Mouse (Mus musculus): ENCODE results near the gene Tulp2. TPM values are rescaled to one million over a fixed set of nuclear protein-coding genes. Genes with fewer than 3 reads are reported as not detected.
A peak's percentile ranks its signal among the peaks of the same experiment; 100 is the strongest.

Tulp2 gene
- 0.93 and 1.1 TPM in 2 replicates for polyA plus RNA-seq (2015; fragmentation: Nextera tagmentation; extraction: Ambion mirVana)

DNA sequence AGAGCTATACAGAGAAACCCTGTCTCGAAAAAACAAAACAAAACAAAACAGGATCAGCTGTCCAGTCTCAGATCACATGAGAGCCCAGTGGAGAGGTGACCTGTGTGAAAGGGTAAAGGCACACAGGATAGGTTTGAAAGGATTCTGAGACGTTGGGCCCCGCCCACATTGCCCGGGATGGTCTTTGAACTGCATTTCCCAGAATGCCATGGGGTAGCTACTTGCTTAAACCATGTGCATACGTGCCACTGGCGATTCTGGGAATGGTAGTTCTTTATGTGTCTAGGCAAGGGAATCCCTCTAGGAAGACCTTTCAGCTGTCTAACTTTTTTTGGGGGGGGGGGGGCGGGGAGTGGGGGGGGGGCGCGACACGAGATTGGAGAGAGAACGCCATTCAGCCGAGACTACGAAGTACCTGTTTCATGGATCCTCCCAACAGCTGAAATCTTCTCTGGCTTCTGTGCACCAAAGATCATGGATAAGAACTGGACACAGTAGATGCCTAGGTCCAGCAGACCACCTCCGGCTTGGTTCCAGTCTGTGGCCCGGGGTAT lies at the start of gene Tulp2:
Gene Tulp2, plus strand, starts transcription at position 504 of the 554 bp plus-strand sequence.
- H3K36me3 ChIP-seq (ENCODE audit: insufficient read depth, low read length), result no peaks in the 10 kb centered on the region
- 52% methylated on average over 15 of the region's 15 CpGs for WGBS
- peak; percentile 69 for ATAC-seq (replicated peaks; ENCODE audit: low FRiP score, low read depth)
- H3K27ac ChIP-seq, result no peak within 1 kb of the TSS
- no peak within 1 kb of the TSS for H3K4me2 ChIP-seq (ENCODE audit: low read length)
- H3K9ac ChIP-seq (ENCODE audit: low read depth, low read length), result no peak within 1 kb of the TSS
- H3K9me3 ChIP-seq (replicated peaks; ENCODE audit: low read length), result no peaks in the 10 kb centered on the region
- H3K4me3 ChIP-seq (replicated peaks; ENCODE audit: low read depth, low read length), result no peak within 1 kb of the TSS
- no peaks in the 10 kb centered on the region for H3K4me1 ChIP-seq (replicated peaks; ENCODE audit: insufficient read depth, low read length)
- no peak for TF ChIP-seq CTCF (IDR thresholded peaks at IDR 0.05; ENCODE audit: low read depth)
- H3K27me3 ChIP-seq (ENCODE audit: insufficient read depth, low read length), result no peaks in the 10 kb centered on the region
- DNase-seq (ENCODE audit: low spot score), result peak; percentile 81

DNA sequence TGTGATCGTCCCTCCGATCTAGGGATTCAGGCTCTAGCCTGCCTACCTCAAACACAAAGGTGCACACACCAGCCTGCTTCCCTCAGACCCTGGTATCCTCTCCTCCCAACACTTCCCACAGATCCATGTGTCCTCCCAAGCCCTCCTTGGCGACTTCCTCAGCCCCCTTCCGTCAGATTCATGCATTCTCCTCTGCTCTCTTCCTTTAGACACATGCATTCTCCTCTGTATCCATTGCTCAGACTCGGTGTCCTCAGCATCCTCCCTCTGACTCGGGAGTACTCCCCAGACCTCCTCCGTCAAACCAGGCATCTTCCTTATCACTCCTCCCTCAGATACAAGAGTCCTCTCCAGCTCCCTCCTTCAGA lies 47.9 kb upstream of the Tulp2 start:
- DNase-seq (ENCODE audit: low spot score), result no peak
- H3K9me3 ChIP-seq (replicated peaks; ENCODE audit: low read length), result no peaks in the 10 kb centered on the region
- H3K36me3 ChIP-seq (ENCODE audit: insufficient read depth, low read length), result 0 out of 2 replicates have a peak, but pooled peaks cover 6% of the 10 kb centered on the region
- H3K9ac ChIP-seq (ENCODE audit: low read depth, low read length), result peak overlapping the region; percentile 80
- no peaks in the 10 kb centered on the region for H3K27me3 ChIP-seq (ENCODE audit: insufficient read depth, low read length)
- 1% methylated on average over 7 of the region's 7 CpGs for WGBS
- no peak for TF ChIP-seq CTCF (IDR thresholded peaks at IDR 0.05; ENCODE audit: low read depth)
- peak overlapping the region; percentile 69 for H3K4me3 ChIP-seq (replicated peaks; ENCODE audit: low read depth, low read length)
- peak overlapping the region; percentile 99 for H3K4me2 ChIP-seq (ENCODE audit: low read length)
- no peak for ATAC-seq (replicated peaks; ENCODE audit: low FRiP score, low read depth)
- peaks cover 30% of the 10 kb centered on the region for H3K4me1 ChIP-seq (replicated peaks; ENCODE audit: insufficient read depth, low read length)
- peak overlapping the region; percentile 88 for H3K27ac ChIP-seq

DNA sequence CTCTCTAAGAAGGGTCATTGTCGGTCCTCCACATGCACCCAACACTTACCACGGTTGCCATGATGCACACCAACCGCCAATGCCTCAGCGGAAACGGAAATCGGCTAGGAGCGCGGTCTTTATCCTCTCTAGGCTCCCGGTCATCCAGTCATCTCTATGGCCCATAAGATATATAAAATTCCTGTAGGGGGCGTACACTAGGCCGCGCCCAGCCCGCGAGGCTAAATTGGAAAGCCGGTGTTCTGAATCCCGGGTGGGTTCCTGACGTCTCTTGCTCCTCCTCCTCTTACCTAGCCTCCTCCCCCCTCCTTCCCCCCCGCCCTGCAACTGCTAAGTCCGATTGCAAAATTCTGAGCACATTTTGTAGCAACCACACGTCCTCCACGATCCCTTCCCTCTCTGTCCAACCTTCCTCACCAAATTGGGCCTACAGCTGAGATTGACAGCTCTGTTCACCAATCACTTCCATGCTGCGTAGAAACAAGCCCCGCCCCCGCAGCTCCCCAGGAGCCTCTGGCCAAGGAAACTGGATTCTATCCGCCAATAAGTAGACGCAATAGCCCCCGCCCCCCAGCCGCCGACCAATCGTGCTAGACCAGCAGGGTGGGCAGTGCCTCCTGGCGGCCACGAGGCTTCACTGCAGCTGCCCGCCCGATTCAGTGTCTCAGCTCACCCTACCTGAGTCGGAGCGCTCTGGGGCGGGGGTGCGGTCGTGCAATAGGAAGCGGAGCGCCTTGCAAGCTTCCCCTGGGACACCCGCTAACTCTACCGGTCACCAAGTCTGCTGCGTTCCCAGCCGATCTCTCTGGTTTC lies 47.3 kb upstream of the Tulp2 start, which contains the start of gene Gys1:
Gene Gys1, plus strand, starts transcription at position 642 of the 813 bp plus-strand sequence.
- Histone ChIP-seq H3K4me2 (ENCODE audit: low read length) (peak within 1 kb of the TSS; percentile 99), H3K9me3 (replicated peaks; ENCODE audit: low read length) (no peaks in the 10 kb centered on the region), H3K4me3 (replicated peaks; ENCODE audit: low read depth, low read length) (peak within 1 kb of the TSS; percentile 69), H3K36me3 (ENCODE audit: insufficient read depth, low read length) (0 out of 2 replicates have a peak, but pooled peaks cover 6% of the 10 kb centered on the region), H3K4me1 (replicated peaks; ENCODE audit: insufficient read depth, low read length) (peaks cover 30% of the 10 kb centered on the region), H3K9ac (ENCODE audit: low read depth, low read length) (peak within 1 kb of the TSS; percentile 80), H3K27ac (peak within 1 kb of the TSS; percentile 88), H3K27me3 (ENCODE audit: insufficient read depth, low read length) (no peaks in the 10 kb centered on the region)
- ATAC-seq (replicated peaks; ENCODE audit: low FRiP score, low read depth), result peak; percentile 95
- TF ChIP-seq CTCF (IDR thresholded peaks at IDR 0.05; ENCODE audit: low read depth), result peak; percentile 95
- under 1% methylated on average over 45 of the region's 45 CpGs for WGBS
- peak; percentile 100 for DNase-seq (ENCODE audit: low spot score)

DNA sequence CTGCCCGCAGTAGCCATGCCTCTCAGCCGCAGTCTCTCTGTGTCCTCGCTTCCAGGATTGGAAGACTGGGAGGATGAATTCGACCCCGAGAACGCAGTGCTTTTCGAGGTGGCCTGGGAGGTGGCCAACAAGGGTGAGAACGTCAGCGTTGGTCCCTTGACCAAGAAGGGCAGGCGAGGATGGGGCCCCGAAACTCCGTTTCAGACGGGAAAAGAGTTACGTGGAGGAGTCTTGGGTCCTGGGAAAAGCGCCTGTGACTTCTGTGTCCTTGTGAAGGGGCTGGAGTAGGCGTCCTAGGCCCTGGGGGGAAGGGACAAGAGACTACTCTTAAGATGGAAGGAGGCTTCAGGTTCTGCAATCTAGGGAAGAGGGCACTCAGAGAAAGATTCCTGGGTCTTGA lies 46.6 kb upstream of the Tulp2 start:
- 1% methylated on average over 16 of the region's 16 CpGs for whole genome bisulfite sequencing
- Histone ChIP-seq H3K27ac (peak overlapping the region; percentile 62), H3K4me1 (replicated peaks; ENCODE audit: insufficient read depth, low read length) (peaks cover 30% of the 10 kb centered on the region), H3K9ac (ENCODE audit: low read depth, low read length) (peak overlapping the region; percentile 70), H3K27me3 (ENCODE audit: insufficient read depth, low read length) (no peaks in the 10 kb centered on the region), H3K4me3 (replicated peaks; ENCODE audit: low read depth, low read length) (peak overlapping the region; percentile 46), H3K9me3 (replicated peaks; ENCODE audit: low read length) (no peaks in the 10 kb centered on the region), H3K4me2 (ENCODE audit: low read length) (peak overlapping the region; percentile 64), H3K36me3 (ENCODE audit: insufficient read depth, low read length) (0 out of 2 replicates have a peak, but pooled peaks cover 6% of the 10 kb centered on the region)
- ATAC-seq (replicated peaks; ENCODE audit: low FRiP score, low read depth) (no peak), DNase-seq (ENCODE audit: low spot score) (no peak)
- TF ChIP-seq CTCF (IDR thresholded peaks at IDR 0.05; ENCODE audit: low read depth), result no peak

DNA sequence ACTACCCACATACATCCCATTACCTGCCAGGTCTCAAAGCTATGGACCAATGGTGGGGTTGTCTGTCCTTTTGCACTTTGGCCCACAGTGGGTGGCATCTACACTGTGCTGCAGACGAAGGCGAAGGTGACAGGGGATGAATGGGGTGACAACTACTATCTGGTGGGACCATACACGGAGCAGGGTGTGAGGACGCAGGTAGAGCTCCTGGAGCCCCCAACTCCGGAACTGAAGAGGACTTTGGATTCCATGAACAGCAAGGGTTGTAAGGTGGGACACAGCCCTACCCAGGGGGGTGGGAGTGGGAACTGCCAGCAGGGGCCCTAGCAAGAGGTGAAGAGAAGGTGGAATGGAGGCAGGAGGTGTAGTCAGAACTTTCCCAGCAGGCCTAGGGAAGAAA lies 45.2 kb upstream of the Tulp2 start:
- ATAC-seq (replicated peaks; ENCODE audit: low FRiP score, low read depth), result no peak
- no peak for TF ChIP-seq CTCF (IDR thresholded peaks at IDR 0.05; ENCODE audit: low read depth)
- Histone ChIP-seq H3K9me3 (replicated peaks; ENCODE audit: low read length) (no peaks in the 10 kb centered on the region), H3K36me3 (ENCODE audit: insufficient read depth, low read length) (0 out of 2 replicates have a peak, but pooled peaks cover 1% of the 10 kb centered on the region), H3K27me3 (ENCODE audit: insufficient read depth, low read length) (no peaks in the 10 kb centered on the region), H3K9ac (ENCODE audit: low read depth, low read length) (no peak overlapping the region), H3K4me3 (replicated peaks; ENCODE audit: low read depth, low read length) (no peak overlapping the region), H3K4me1 (replicated peaks; ENCODE audit: insufficient read depth, low read length) (peaks cover 30% of the 10 kb centered on the region), H3K27ac (no peak overlapping the region), H3K4me2 (ENCODE audit: low read length) (peak overlapping the region; percentile 64; the same call in 1 of the 2 replicates)
- WGBS, result 97% methylated on average over 5 of the region's 5 CpGs
- DNase-seq (ENCODE audit: low spot score), result no peak

DNA sequence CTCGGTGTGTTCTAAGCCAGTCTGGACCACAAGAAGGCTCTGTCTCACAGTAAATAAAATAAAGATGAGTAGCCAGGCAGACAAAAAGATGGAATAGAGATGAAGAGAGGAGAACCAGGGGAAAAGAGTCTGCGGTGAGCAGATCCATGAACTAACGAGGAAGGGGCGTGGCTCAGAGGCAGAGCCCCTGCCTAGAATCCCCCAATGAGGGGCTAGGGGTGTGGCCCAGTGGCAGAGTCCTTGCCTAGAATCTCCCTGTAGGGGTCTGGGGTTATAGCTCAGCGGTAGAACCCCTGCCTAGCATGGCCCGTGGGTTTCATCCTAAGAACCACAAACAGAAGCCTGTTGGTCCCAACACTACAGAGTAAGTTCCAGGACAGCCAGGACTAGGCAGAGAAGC lies 44.6 kb upstream of the Tulp2 start:
- no peak overlapping the region for H3K9ac ChIP-seq (ENCODE audit: low read depth, low read length)

More for the DNA sequence above, 44.6 kb upstream of the Tulp2 start:
- H3K4me1 ChIP-seq (replicated peaks; ENCODE audit: insufficient read depth, low read length), result peaks cover 30% of the 10 kb centered on the region
- H3K4me2 ChIP-seq (ENCODE audit: low read length), result no peak overlapping the region; the same call in 1 of the 2 replicates
- ATAC-seq (replicated peaks; ENCODE audit: low FRiP score, low read depth) (no peak), DNase-seq (ENCODE audit: low spot score) (no peak)
- 42% methylated on average over 6 of the region's 6 CpGs for WGBS
- no peaks in the 10 kb centered on the region for H3K27me3 ChIP-seq (ENCODE audit: insufficient read depth, low read length)
- TF ChIP-seq CTCF (IDR thresholded peaks at IDR 0.05; ENCODE audit: low read depth), result no peak
- H3K9me3 ChIP-seq (replicated peaks; ENCODE audit: low read length), result no peaks in the 10 kb centered on the region
- H3K36me3 ChIP-seq (ENCODE audit: insufficient read depth, low read length), result 0 out of 2 replicates have a peak, but pooled peaks cover 5% of the 10 kb centered on the region
- no peak overlapping the region for H3K4me3 ChIP-seq (replicated peaks; ENCODE audit: low read depth, low read length)
- H3K27ac ChIP-seq, result 0 out of 2 replicates have a peak overlapping the region, but pooled peaks have one; percentile 13
